Mouse (Mus musculus) sigmoid colon, adult 10 weeks (tissue): ENCODE measurements around the gene 2200002J24Rik. TPM values are rescaled to one million over a fixed set of nuclear protein-coding genes. Genes with fewer than 3 reads are reported as not detected.

Experiments
- polyA plus RNA-seq: library from polyadenylated mRNA; stranded (reverse); fragments of 350-450 nt; fragmentation: Illumina TruSeq; extraction: RNeasy Lipid Tissue Mini Kit (QIAGEN cat#74804); gene quantifications from one replicate; pipeline ENCODE4 v1.2.3, GENCODE M21; 2014; ENCODE audit warnings: low read depth, low replicate concordance

2200002J24Rik gene
- polyA plus RNA-seq: not detected

DNA sequence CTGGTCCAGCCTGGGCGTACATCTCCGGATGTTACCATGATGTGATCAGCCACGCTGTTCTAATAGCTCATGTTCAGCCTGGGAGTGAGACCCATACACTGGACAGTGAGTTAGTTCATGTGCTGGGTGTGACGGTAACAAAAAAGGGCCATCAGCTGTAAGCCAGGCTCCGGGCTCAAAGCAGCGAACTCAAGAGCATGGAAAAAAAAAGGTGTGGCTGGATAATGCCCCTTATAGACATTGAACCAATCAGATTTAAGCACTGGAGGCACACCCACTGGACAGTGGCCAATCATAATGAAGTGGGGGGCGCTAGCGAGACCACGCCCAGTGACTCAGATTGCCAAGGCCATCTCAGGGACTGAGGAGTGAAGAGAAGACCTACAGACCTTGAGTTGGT lies at the start of gene 2200002J24Rik:
2200002J24Rik (plus strand) TSS at position 338 of the 400 bp plus-strand sequence.

DNA sequence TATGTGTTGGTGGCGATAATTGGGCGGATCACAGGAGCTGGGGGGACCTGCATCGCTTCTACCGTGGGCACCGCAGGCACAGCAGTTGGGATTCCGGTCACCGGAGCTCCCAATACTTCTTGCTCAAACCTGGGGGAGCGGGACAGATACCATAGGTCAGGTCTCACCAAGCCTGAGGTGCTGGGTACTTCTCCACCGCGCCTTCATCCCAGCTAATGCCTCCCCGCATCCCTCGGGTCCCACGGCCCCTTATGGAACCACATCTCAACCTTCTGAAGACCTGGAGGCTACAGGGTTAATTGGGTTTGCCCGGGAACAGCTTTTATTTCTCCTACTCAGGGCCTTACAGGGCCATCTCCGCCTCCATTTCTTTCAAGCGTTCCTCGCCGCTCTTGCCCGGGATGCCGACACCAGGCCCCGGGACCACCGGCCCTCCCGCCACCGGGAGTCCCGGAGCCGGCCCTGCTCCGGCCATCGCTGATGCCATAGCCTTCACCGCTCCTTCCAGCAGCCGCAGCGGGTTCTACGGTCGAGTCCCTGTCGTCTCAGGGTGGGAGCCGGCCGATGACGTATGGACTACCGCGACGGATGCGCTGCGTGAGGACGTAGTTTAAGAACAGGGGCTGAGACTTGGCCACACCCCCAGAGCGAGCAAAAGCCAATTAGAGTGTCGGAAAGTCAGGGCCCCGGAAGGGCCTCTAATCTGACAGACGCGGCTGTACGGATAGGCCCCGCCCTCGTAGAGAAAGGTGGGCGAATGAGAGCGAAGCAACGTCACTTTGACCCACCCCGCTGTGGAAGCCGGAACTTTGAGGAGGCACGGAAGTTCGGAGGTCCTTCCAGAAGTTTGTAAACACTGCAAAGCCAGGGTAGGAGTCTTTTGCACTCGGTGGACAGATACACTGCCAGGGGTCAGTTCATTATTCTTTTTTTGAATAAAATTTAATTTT lies 48.9 kb upstream of the 2200002J24Rik start, which contains the start of gene Rbm42:
Rbm42 (minus strand) TSS at position 727 of the 950 bp plus-strand sequence.

DNA sequence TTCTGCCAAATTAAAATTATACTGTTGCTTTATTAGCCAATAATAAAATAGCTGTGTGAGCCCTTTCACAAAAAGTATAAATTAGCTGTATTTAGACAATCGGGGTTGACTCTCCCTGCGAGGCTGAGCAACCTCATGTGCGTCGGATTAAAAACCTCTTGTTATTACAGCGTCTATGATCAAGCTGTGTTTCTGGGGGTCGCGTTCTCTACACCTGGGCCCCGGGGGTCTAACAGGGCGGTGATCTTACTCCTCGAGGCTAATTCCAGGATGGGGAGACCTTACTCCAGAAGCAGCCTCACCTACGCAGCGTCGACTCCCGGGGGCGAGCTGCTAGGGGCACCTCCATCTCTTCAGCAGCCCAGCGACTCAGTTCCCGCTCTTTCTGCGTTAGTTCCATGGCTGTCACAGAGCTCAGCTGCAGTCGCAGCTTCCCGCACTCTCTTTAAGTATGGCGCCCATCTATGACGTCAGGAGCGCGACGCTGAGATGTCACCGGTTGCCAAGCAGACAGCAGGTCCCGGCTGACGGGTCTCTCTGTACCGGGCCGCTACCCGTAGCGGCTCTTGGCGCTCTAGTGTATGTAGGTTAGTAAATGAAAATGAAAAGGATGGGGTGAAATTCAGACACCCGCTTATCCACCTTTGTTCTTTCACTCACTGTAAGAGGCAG lies 34.1 kb upstream of the 2200002J24Rik start, which contains the start of gene Haus5:
Haus5 (minus strand) TSS at position 466 of the 672 bp plus-strand sequence.

DNA sequence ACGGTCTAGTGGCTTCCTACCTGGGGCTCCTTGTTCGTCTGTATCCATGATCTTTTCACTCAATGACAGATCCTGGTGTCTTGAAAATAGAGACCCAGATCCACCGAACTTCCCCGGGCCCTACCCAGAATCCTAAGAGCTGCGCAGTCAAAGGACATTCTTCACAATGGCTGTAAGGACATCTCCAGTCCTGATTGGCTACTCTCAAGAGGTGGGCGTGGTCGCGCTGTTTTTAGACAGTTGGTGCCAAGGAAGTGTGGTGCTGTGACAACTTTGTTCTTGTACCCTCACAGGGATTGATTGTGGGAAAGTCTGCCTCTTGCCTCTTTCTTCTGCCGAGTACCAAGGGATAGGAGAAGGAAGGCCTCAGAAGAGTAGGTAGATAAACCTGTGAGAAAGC lies 27.2 kb upstream of the 2200002J24Rik start, which contains the start of gene Pmis2:
Pmis2 (minus strand) TSS at position 126 of the 400 bp plus-strand sequence.

DNA sequence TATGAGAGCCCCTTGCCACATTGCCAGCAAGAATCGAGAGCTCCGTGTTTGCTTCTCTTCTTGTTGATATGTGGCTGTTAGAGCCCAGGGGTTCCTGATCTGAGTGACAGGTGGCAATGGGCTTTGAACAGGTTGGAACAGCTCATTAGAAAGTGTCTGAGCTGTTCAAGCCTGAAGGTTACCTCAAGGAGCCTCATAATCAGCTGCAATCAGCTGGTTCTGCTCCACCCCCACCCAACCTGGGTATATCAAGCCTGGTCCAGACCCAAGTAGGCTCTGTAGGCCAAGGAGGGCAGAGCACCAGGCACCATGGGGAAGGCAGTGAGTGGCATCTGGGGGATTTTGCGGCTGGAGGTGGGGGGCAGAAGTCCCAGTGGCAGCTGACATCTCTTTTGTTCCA lies 13.2 kb downstream of the 2200002J24Rik start, which contains the start of gene Atp4a:
Atp4a (plus strand) TSS at position 268 of the 400 bp plus-strand sequence.

DNA sequence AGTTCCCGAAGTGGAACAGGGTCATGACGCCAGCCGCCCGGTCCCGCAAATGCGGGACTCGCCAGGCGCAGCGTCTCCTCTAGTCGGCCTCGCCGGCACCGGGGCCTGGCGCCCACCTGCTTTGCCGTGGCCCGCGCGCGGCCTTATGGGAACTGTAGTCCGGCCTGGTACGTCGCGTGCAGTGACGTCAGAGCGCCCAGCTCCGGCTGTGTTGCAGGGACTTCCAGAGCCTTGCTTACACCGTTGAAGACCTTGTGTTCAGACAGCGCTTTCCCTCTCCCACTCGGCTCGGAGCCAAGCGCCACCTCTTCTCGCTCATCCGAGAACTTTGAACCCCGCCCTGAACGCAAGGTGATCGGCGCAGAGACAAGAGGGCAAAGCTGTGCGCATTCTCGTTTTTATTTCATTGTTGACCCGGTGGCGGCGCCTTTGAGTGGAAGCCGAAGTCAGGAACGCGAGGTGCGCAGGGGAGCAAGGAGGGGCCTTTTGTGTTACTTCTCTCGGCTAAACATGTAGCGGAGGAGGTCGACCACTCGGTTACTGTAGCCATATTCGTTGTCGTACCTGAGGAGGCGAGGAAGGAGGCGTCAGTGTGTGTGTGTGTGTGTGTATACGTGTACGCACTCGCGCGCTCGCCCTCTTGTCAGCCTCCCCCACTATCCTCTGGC lies 30.8 kb downstream of the 2200002J24Rik start, which contains the start of gene Tmem147:
Tmem147 (minus strand) TSS at position 145 of the 668 bp plus-strand sequence.

DNA sequence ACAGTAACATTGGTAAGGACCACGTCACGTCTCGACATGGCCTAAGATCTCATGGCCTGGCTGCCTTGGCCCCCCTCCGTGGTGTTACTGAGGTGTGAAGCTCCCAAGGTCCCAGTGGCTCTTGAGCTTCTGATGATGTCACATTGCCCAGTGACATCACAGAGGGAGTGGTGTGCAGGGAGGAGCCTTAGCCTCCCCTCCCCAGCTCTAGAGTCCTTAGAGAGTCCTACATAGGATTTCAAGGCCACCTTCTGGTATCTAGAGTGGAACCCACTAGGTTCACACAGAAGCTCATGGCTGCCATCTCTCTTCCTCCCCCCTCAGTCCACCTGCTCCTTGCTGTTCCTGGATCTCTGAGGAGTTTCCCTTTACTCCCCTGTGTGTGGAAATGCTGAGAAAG lies 44.9 kb downstream of the 2200002J24Rik start, which contains the start of gene Gapdhs:
Gapdhs (minus strand) TSS at position 65 of the 400 bp plus-strand sequence.

Other genes starting within 250 kb of the 2200002J24Rik start
- not detected for gene Kirrel2, start 241.2 kb upstream of the 2200002J24Rik start, polyA plus RNA-seq
- gene Nphs1, start 240.6 kb upstream of the 2200002J24Rik start, polyA plus RNA-seq: not detected
- gene Prodh2, start 205.3 kb upstream of the 2200002J24Rik start, polyA plus RNA-seq: not detected
- 0.54 TPM for gene Arhgap33, start 163.9 kb upstream of the 2200002J24Rik start, polyA plus RNA-seq
- 35.6 TPM for gene Hspb6, start 146.7 kb upstream of the 2200002J24Rik start, polyA plus RNA-seq
- gene Proser3, start 146.6 kb upstream of the 2200002J24Rik start, polyA plus RNA-seq: 2.2 TPM
- gene Lin37, start 139.1 kb upstream of the 2200002J24Rik start, polyA plus RNA-seq: 3.1 TPM
- gene U2af1l4, start 135.6 kb upstream of the 2200002J24Rik start, polyA plus RNA-seq: 9.0 TPM
- 6.2 TPM for gene Gm49396, start 135.6 kb upstream of the 2200002J24Rik start, polyA plus RNA-seq
- gene Psenen, start 135.3 kb upstream of the 2200002J24Rik start, polyA plus RNA-seq: 28.7 TPM
- not detected for gene Igflr1, start 133.5 kb upstream of the 2200002J24Rik start, polyA plus RNA-seq
- 9.5 TPM for gene Kmt2b, start 110.2 kb upstream of the 2200002J24Rik start, polyA plus RNA-seq
- not detected for gene Zbtb32, start 100.0 kb upstream of the 2200002J24Rik start, polyA plus RNA-seq
- gene Upk1a, start 86.1 kb upstream of the 2200002J24Rik start, polyA plus RNA-seq: not detected
- 1,311 TPM for gene Cox6b1, start 72.8 kb upstream of the 2200002J24Rik start, polyA plus RNA-seq
- not detected for gene Etv2, start 63.1 kb upstream of the 2200002J24Rik start, polyA plus RNA-seq
- gene Rbm42, start 48.6 kb upstream of the 2200002J24Rik start, polyA plus RNA-seq: not detected
- gene Haus5, start 33.9 kb upstream of the 2200002J24Rik start, polyA plus RNA-seq: 3.0 TPM
- not detected for gene Pmis2, start 27.3 kb upstream of the 2200002J24Rik start, polyA plus RNA-seq
- gene Atp4a, start 13.3 kb downstream of the 2200002J24Rik start, polyA plus RNA-seq: not detected
- gene Tmem147, start 30.6 kb downstream of the 2200002J24Rik start, polyA plus RNA-seq: 7.3 TPM
- not detected for gene Gapdhs, start 44.8 kb downstream of the 2200002J24Rik start, polyA plus RNA-seq
- 0.69 TPM for gene Sbsn, start 52.5 kb downstream of the 2200002J24Rik start, polyA plus RNA-seq
- 2.5 TPM for gene Dmkn, start 64.8 kb downstream of the 2200002J24Rik start, polyA plus RNA-seq
- gene Krtdap, start 89.0 kb downstream of the 2200002J24Rik start, polyA plus RNA-seq: not detected
- gene Ffar2, start 124.8 kb downstream of the 2200002J24Rik start, polyA plus RNA-seq: 11.9 TPM
- gene Ffar3, start 157.3 kb downstream of the 2200002J24Rik start, polyA plus RNA-seq: not detected
- 0.91 TPM for gene Ffar1, start 162.6 kb downstream of the 2200002J24Rik start, polyA plus RNA-seq
- 9.5 TPM for gene Cd22, start 181.4 kb downstream of the 2200002J24Rik start, polyA plus RNA-seq
- not detected for gene Mag, start 215.9 kb downstream of the 2200002J24Rik start, polyA plus RNA-seq
- not detected for gene Hamp2, start 225.8 kb downstream of the 2200002J24Rik start, polyA plus RNA-seq
- not detected for gene Hamp, start 245.1 kb downstream of the 2200002J24Rik start, polyA plus RNA-seq